ENCODE assay signal across 8 mouse cellular contexts in the genomic region with DNA sequence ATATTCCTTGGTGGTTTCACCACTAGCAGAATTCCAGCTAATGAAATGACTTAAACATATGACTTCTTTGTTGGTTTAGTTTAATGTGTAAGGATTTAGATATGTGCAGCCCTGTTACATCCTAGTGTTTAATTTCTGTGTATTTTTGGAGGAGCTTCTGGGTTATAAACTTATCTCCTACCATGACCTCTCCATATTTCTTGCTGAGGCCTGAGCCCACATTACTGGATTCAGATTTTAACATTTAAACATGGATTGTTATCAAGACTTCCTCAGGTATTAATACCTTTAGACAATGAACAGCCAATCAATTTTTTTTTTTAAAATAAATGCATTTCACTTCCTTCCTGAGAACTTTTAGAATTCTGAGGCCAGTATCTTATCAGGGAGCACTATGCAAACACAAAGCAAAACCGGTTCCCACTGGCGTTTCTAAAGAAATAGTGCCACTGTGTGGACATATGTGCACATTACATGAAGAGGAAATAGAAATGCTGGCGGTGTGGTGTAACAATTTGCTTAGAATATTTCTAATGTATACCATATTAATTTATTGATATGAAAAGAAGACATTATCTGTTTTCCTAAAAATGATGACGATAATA.
DNase-seq lines count a peak whose midpoint lies in the region; ATAC-seq and TF ChIP-seq lines count a peak whose summit lies in the region.

No protein-coding gene starts in this region.

- H3K4me2 ChIP-seq in hindbrain, embryonic 11.5 days (replicated peaks; ENCODE audit: low read depth, low read length) = no peak overlapping the region

- H3K27ac ChIP-seq in hindbrain, embryonic 11.5 days (ENCODE audit: low read depth, low read length) = no peak overlapping the region
- H3K27ac ChIP-seq in hindbrain, embryonic 10.5 days = no peak overlapping the region

- intact Hi-C loops in left cerebral cortex, postnatal 25 days (cut with DNase I) = loop anchor here (1.0 to 10.0 kb wide), 5 partner anchors 113 to 745 kb away; partner anchors contain the start of genes Ccdc59, Mettl25 and Ppfia2

- DNase-seq in hindbrain, embryonic 11.5 days (ENCODE audit: low spot score) = peak; percentile 66
- DNase-seq in hindbrain, embryonic 10.5 days (ENCODE audit: low spot score) = no peak
- peak; percentile 15 for DNase-seq in cerebellum, adult 11-12 months
- peak; percentile 50 to 55 for DNase-seq in left cerebral cortex, postnatal 25 days (ENCODE audit: low spot score in 2 of 2)
- peak; percentile 73 for DNase-seq in retina, postnatal 1 day
- DNase-seq in gastrocnemius, adult 8-10 months (ENCODE audit: low spot score in 2 of 2) = no peak

- no peaks in the 10 kb centered on the region for H3K36me3 ChIP-seq in hindbrain, embryonic 11.5 days (ENCODE audit: control insufficient read depth, insufficient read depth, low read length)
- H3K36me3 ChIP-seq in hindbrain, embryonic 10.5 days = no peaks in the 10 kb centered on the region
- H3K36me3 ChIP-seq in E14TG2a.4 (ENCODE audit: insufficient read depth, low read length) = no peaks in the 10 kb centered on the region

- peak; percentile 77 for ATAC-seq in hindbrain, embryonic 11.5 days (ENCODE audit: low FRiP score)
- ATAC-seq in granulocyte monocyte progenitor cell, adult 5-6 weeks (replicated peaks; ENCODE audit: poor library complexity, severe bottlenecking) = peak; percentile 92

- H3K27me3 ChIP-seq in hindbrain, embryonic 11.5 days (ENCODE audit: control insufficient read depth, insufficient read depth, low read length) = no peaks in the 10 kb centered on the region
- no peaks in the 10 kb centered on the region for H3K27me3 ChIP-seq in hindbrain, embryonic 10.5 days (ENCODE audit: insufficient read depth, poor library complexity, severe bottlenecking)
- no peaks in the 10 kb centered on the region for H3K27me3 ChIP-seq in E14TG2a.4 (ENCODE audit: insufficient read depth, low read length)

- no peaks in the 10 kb centered on the region for H3K9me3 ChIP-seq in hindbrain, embryonic 11.5 days (ENCODE audit: control insufficient read depth, low read length)
- no peaks in the 10 kb centered on the region for H3K9me3 ChIP-seq in hindbrain, embryonic 10.5 days
- H3K9me3 ChIP-seq in E14TG2a.4 (ENCODE audit: low read length) = no peaks in the 10 kb centered on the region

- WGBS in hindbrain, embryonic 11.5 days = 3% methylated on average over 4 of the region's 4 CpGs
- 5% methylated on average over 4 of the region's 4 CpGs for WGBS in hindbrain, embryonic 10.5 days

- TF ChIP-seq CTCF in E14TG2a.4 (conservative IDR thresholded peaks at IDR 0.05; ENCODE audit: low read length) = peak; percentile 43

- no peaks in the 10 kb centered on the region for H3K4me1 ChIP-seq in hindbrain, embryonic 11.5 days (replicated peaks; ENCODE audit: control insufficient read depth, insufficient read depth, low read length)
- no peaks in the 10 kb centered on the region for H3K4me1 ChIP-seq in hindbrain, embryonic 10.5 days (replicated peaks)
- no peaks in the 10 kb centered on the region for H3K4me1 ChIP-seq in E14TG2a.4 (replicated peaks; ENCODE audit: low read depth, low read length)

- no peak overlapping the region for H3K4me3 ChIP-seq in hindbrain, embryonic 11.5 days (ENCODE audit: low read depth, low read length)
- H3K4me3 ChIP-seq in hindbrain, embryonic 10.5 days = no peak overlapping the region
- no peak overlapping the region for H3K4me3 ChIP-seq in E14TG2a.4 (replicated peaks; ENCODE audit: low read length)

- no peak overlapping the region for H3K9ac ChIP-seq in hindbrain, embryonic 11.5 days (ENCODE audit: low read depth, low read length)

Comparison
In these comparisons a context has a peak if more than half of its experiments do, and no peak if none do; other contexts are left out.
1. DNase-seq: peak in hindbrain, embryonic 11.5 days (single experiment), cerebellum, adult 11-12 months (single experiment), left cerebral cortex, postnatal 25 days (2 of 2) and retina, postnatal 1 day (single experiment); none in hindbrain, embryonic 10.5 days (single experiment) and gastrocnemius, adult 8-10 months (0 of 2).